Mouse (Mus musculus): Measurements from ENCODE around the gene Nfe2l1. TPM values are rescaled to one million over a fixed set of nuclear protein-coding genes. Genes with fewer than 3 reads are reported as not detected.

Gene Nfe2l1
- polyA plus RNA-seq (2021; fragmentation: Nextera tagmentation) = 41.6 and 48.6 TPM in 2 replicates
- long read RNA-seq, experiment 1, full-length matches to known transcripts = 8 of 85 reads
- long read RNA-seq, experiment 1, partial matches to known transcripts = 17 of 85 reads
- long read RNA-seq, experiment 1, other reads (novel, unspliced or antisense) = 60 of 85 reads
- long read RNA-seq, experiment 2, full-length matches to known transcripts = 153 of 353 reads
- long read RNA-seq, experiment 2, partial matches to known transcripts = 18 of 353 reads
- long read RNA-seq, experiment 2, other reads (novel, unspliced or antisense) = 182 of 353 reads

GRCm38 (mm10) chr11:96829813-96830538 is at the start of gene Nfe2l1:
Nfe2l1 (minus strand) TSS chr11:96829968.

GRCm38 (mm10) chr11:96849681-96850467 is 20.1 kb upstream of the Nfe2l1 start, which contains the start of gene Copz2:
Copz2 (plus strand) TSS chr11:96849870.

GRCm38 (mm10) chr11:96788871-96789795 is 40.6 kb downstream of the Nfe2l1 start, which contains the start of gene Cbx1:
Cbx1 (plus strand) TSS chr11:96789127.

GRCm38 (mm10) chr11:96776968-96777962 is 52.5 kb downstream of the Nfe2l1 start, which contains the start of gene Snx11:
Snx11 (minus strand) TSS chr11:96777559.

Small RNA genes lying within 50 kb of the gene (microRNA-seq; reads per million reads assigned to microRNA genes)
- gene Mir152 = 38.2 reads per million, percentile 48 among the genes with 10 or more reads in this experiment

Other genes with a start within 250 kb of the Nfe2l1 start
- gene Snx11, start 52.4 kb downstream of the Nfe2l1 start, polyA plus RNA-seq (2021; fragmentation: Nextera tagmentation) = 14.0 and 14.9 TPM in 2 replicates
- 34.5 and 35.6 TPM in 2 replicates for gene Cbx1, start 40.8 kb downstream of the Nfe2l1 start, polyA plus RNA-seq (2021; fragmentation: Nextera tagmentation)
- gene Copz2, start 19.9 kb upstream of the Nfe2l1 start, polyA plus RNA-seq (2021; fragmentation: Nextera tagmentation) = 22.8 and 27.5 TPM in 2 replicates
- gene Cdk5rap3, start 86.5 kb upstream of the Nfe2l1 start, polyA plus RNA-seq (2021; fragmentation: Nextera tagmentation) = 43.7 and 49.2 TPM in 2 replicates
- gene Prr15l, start 98.1 kb upstream of the Nfe2l1 start, polyA plus RNA-seq (2021; fragmentation: Nextera tagmentation) = not detected in 2 replicates
- gene Pnpo, start 114.0 kb upstream of the Nfe2l1 start, polyA plus RNA-seq (2021; fragmentation: Nextera tagmentation) = 27.1 and 30.9 TPM in 2 replicates
- 4.6 and 4.7 TPM in 2 replicates for gene Sp2, start 153.0 kb upstream of the Nfe2l1 start, polyA plus RNA-seq (2021; fragmentation: Nextera tagmentation)
- 0.05 TPM in 2 replicates for gene Sp6, start 183.4 kb upstream of the Nfe2l1 start, polyA plus RNA-seq (2021; fragmentation: Nextera tagmentation)
- gene Scrn2, start 200.0 kb upstream of the Nfe2l1 start, polyA plus RNA-seq (2021; fragmentation: Nextera tagmentation) = 9.1 and 9.2 TPM in 2 replicates
- 1.2 and 1.3 TPM in 2 replicates for gene Lrrc46, start 211.4 kb upstream of the Nfe2l1 start, polyA plus RNA-seq (2021; fragmentation: Nextera tagmentation)
- 78.5 and 85.7 TPM in 2 replicates for gene Mrpl10, start 211.6 kb upstream of the Nfe2l1 start, polyA plus RNA-seq (2021; fragmentation: Nextera tagmentation)
- gene Osbpl7, start 220.7 kb upstream of the Nfe2l1 start, polyA plus RNA-seq (2021; fragmentation: Nextera tagmentation) = 6.1 and 6.3 TPM in 2 replicates

Data from layer of hippocampus, adult 6 months (tissue).